ENCODE assay signal across 17 mouse cellular contexts in genomic region chr19:52565401-52565800, GRCm38 (mm10).
DNase-seq lines count a peak whose midpoint lies in the region.
"Had no signal": no experiment of that assay in that cellular context is flagged by ENCODE, and none has a peak within 500 bp of the region (broad histone marks: within the 10 kb centered on the region; RNA-seq: fewer than 3 reads in every experiment).

No protein-coding gene starts in this region.

- peak; percentile 55 for DNase-seq in 3134 (ENCODE audit: extremely low read depth, insufficient read length, low spot score)
- peak; percentile 54 for DNase-seq in 3T3-L1 (ENCODE audit: low read depth, low spot score)
- DNase-seq in NIH3T3 (ENCODE audit: low read depth), result peak; percentile 82
- DNase-seq in fibroblast of lung, adult 2 months (ENCODE audit: low read depth), result peak; percentile 2
- no peak for DNase-seq in gastrocnemius, adult 8-10 months (ENCODE audit: low spot score in 2 of 2)
- DNase-seq in liver, result no peak
- DNase-seq: adrenal gland, postnatal 25 days; cerebellum, adult 18-20 months; cerebellum, postnatal 10 days; gastrocnemius, postnatal 10 days; heart, postnatal 14 days; kidney, adult 18-20 months; kidney, postnatal 25 days; lung, postnatal 4 days; right cerebral cortex, adult 18-20 months; right cerebral cortex, postnatal 4 days; thymus, postnatal 4 days had no signal

Comparison
In these comparisons a context has a peak if more than half of its experiments do, and no peak if none do; other contexts are left out.
1. DNase-seq: peak in 3134 (single experiment), 3T3-L1 (single experiment), NIH3T3 (single experiment) and fibroblast of lung, adult 2 months (single experiment); none in gastrocnemius, adult 8-10 months (0 of 2) and liver (single experiment).